22 mouse cellular contexts compared by ENCODE assay signal in the genomic region with DNA sequence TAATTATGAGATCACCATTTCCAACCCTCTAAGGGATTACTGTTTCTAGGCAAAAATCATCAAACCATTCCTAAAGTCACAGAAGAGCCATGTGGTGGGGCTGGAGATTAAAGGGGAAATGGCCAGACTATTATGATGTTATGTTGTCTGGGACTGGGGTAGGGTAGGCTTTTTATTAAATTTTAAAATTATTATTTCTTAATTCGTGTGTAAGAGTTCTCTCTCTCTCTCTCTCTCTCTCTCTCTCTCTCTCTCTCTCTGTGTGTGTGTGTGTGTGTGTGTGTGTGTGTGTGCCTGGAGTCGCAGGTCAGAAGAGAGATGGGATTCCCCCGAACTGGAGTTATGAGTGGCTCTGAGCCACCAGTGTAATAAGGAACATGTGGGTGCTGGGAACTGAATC. TPM values are rescaled to one million over a fixed set of nuclear protein-coding genes. Genes with fewer than 3 reads are reported as not detected.
"Had no signal": no experiment of that assay in that cellular context is flagged by ENCODE, and none has a peak within 500 bp of the region (broad histone marks: within the 10 kb centered on the region; RNA-seq: fewer than 3 reads in every experiment).

Gene Prss43 (plus strand): TSS at position 301 of the 400 bp plus-strand sequence.

- H3K9ac ChIP-seq: lung, embryonic 15.5 days; midbrain, embryonic 13.5 days; midbrain, embryonic 15.5 days; neural tube, embryonic 12.5 days; stomach, embryonic 15.5 days had no signal

- H3K27ac ChIP-seq: lung, embryonic 15.5 days; macrophage; midbrain, embryonic 13.5 days; midbrain, embryonic 15.5 days; neural tube, embryonic 12.5 days; stomach, embryonic 15.5 days; stomach, postnatal 0 days had no signal

- H3K4me1 ChIP-seq: lung, embryonic 15.5 days; midbrain, embryonic 13.5 days; midbrain, embryonic 15.5 days; neural tube, embryonic 12.5 days; stomach, embryonic 15.5 days had no signal

- H3K4me3 ChIP-seq: lung, embryonic 15.5 days; megakaryocyte, embryonic 14.5 days; midbrain, embryonic 13.5 days; midbrain, embryonic 15.5 days; neural tube, embryonic 12.5 days; stomach, embryonic 15.5 days had no signal

- DNase-seq: lung, adult 18-20 months; lung, postnatal 14 days; right cerebral cortex, postnatal 14 days; thymus, postnatal 4 days had no signal

- H3K27me3 ChIP-seq: lung, embryonic 15.5 days; midbrain, embryonic 13.5 days; midbrain, embryonic 15.5 days; neural tube, embryonic 12.5 days; stomach, embryonic 15.5 days had no signal

- H3K36me3 ChIP-seq: lung, embryonic 15.5 days; midbrain, embryonic 13.5 days; midbrain, embryonic 15.5 days; neural tube, embryonic 12.5 days; stomach, embryonic 15.5 days had no signal

- H3K9me3 ChIP-seq: lung, embryonic 15.5 days; midbrain, embryonic 13.5 days; midbrain, embryonic 15.5 days; neural tube, embryonic 12.5 days; stomach, embryonic 15.5 days had no signal

- ATAC-seq: lung, postnatal 0 days; midbrain, embryonic 13.5 days; midbrain, embryonic 15.5 days had no signal

- H3K4me2 ChIP-seq: lung, embryonic 15.5 days; midbrain, embryonic 11.5 days; midbrain, embryonic 13.5 days; midbrain, embryonic 15.5 days; neural tube, embryonic 12.5 days; stomach, embryonic 15.5 days had no signal

RNA-seq across cellular contexts. Expression of gene Prss43, which starts in this region (rescaled TPM):
- total RNA-seq: megakaryocyte progenitor cell, adult 5-6 weeks; midbrain, postnatal 0 days; monocyte, adult 5-6 weeks; neutrophil, adult 5-6 weeks had no signal
- polyA plus RNA-seq: lung, embryonic 15.5 days; lung, postnatal 0 days; macrophage; midbrain, embryonic 11.5 days; midbrain, embryonic 13.5 days; midbrain, embryonic 15.5 days; neural tube, embryonic 12.5 days; neural tube, embryonic 14.5 days; spleen, adult 2 months; stomach, embryonic 15.5 days; stomach, postnatal 0 days; thymus, adult 2 months; urinary bladder, adult 2 months had no signal
